Mouse (Mus musculus) lung, postnatal 0 days (tissue): Measurements from ENCODE around the gene Mettl3.

Experiments
- CTCF ChIP-seq: IDR thresholded peaks from 2 replicates; pipeline ENCODE4 v1.5.1; 2016; ENCODE audit warnings: antibody characterized with exemption, mild to moderate bottlenecking
- EP300 ChIP-seq: IDR thresholded peaks from 2 replicates; pipeline ENCODE4 v1.6.1; 2016; ENCODE audit warnings: antibody characterized with exemption, mild to moderate bottlenecking, control low read depth

GRCm38 (mm10) chr14:52325890-52326289 is 21.0 kb upstream of the Mettl3 start:
- TF ChIP-seq CTCF: peak; percentile 50
- TF ChIP-seq EP300: no peak
